Mouse (Mus musculus) bone marrow macrophage, adult 2 months (primary cell): ENCODE data around the gene Ncoa3.

ENCODE experiments used
- CTCF ChIP-seq: IDR thresholded peaks from 2 replicates; pipeline ENCODE4 v1.5.1; 2012; ENCODE audit warnings: low read depth, mild to moderate bottlenecking, low read length, moderate library complexity
- POLR2A ChIP-seq: IDR thresholded peaks from 2 replicates; pipeline ENCODE4 v1.6.1; 2012; ENCODE audit warnings: mild to moderate bottlenecking, low read depth, low read length, borderline replicate concordance

DNA sequence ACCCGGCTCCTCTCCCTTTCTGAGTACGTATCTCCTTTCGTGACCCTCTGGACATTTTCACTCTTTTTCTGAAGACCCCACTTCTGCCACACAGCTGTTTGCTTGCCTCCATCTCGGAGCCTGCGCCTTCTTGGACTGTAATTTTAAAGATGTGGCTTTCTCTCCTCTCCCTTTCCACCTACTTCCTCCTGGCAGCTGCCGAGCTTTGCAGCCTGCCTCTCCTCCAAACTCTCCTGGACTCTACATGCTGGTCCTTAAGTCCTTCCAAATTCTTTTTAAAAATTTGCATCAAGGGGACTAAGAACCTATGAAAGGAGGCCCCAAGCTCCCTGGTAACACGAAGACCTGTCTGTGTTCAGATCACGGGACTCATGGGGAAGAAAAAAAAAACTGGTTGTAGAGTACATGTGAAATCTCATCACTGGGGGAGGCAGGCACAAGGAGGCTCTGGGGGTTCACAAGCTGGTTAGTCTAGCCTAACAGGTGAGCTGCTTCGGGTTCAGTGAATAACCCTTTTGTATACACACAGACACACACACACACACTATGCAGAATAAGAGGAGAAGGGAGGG lies 35.1 kb upstream of the Ncoa3 start:
- no peak for TF ChIP-seq POLR2A
- TF ChIP-seq CTCF: no peak
